Mouse (Mus musculus) naive thymus-derived CD4-positive, alpha-beta T cell, adult 5 months (primary cell): ENCODE data around the gene Coro2a. TPM values are rescaled to one million over a fixed set of nuclear protein-coding genes. Genes with fewer than 3 reads are reported as not detected.

Experiments used
- polyA plus RNA-seq: library from polyadenylated mRNA; unstranded; fragments of 100-300 nt; shearing (Covaris generic); gene quantifications from one replicate; pipeline ENCODE4 v1.2.1, GENCODE M21; 2017

The Coro2a gene
- polyA plus RNA-seq: 12.6 TPM

DNA sequence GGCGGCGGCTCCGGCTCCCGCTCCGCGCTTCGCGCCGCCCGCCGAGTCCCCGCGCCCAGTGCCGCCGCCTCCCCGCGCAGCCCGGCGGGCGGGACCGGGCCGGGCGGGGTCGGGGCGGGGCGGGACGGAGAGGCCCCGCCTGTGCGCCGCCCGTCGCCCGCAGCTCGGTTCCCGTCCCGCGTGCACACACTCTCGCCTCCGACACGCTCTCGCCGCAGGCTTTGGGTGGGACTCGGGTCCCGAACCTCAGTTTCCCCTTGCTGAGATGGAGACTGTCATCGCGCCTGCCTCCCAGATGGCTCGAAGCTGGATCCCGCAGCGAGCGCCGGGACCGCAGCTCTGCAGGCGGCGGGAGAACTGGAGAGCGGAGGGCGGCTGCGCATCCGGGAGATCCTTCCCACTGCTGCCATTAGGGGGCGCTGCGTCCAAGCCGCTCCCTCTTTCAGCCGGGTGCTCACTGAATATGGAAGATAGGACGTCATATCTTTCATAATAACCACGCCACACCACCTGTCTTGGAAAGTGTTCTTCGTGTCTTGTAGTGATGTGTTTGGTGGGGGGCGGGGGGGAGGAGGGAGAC lies at the start of gene Coro2a:
TSS of gene Coro2a (minus strand) at position 359 of the 580 bp plus-strand sequence.

DNA sequence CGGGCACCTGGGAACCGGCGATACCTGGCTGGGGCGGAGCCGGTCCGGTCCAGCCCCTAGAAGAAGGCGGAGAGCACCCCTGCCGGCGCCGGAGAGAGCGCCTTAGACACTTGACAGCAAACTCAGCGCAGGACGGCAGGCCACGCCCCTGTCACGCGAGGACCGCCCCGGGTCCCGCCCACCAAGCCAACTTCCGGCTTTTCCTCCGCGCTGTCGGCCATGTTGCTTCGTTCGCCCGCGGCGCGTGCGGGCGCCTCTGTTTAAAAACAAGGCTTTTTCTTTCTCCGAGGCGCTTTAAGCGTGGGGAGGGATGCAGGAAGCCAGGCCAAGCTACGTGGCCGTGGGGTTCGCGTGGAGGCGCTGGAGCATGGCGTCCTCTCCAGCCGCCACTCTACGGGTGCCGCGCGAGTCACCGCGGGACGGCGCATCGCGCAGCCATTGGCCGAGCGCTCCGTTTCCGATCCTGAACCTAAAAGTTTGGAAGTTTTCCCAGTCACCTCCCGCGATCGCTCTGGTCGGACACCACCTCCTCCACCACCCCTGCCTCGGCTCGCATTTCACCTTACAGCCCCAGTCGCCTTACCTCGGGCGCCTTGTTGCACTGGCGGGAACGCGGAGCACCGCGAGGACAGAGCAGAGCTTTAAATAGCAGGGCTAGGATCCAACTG lies 48.2 kb upstream of the Coro2a start, which contains the start of gene Tbc1d2:
TSS of gene Tbc1d2 (minus strand) at position 124 of the 668 bp plus-strand sequence.

GRCm38 (mm10) chr4:46535840-46536361 lies 66.1 kb downstream of the Coro2a start, which contains the start of gene Trim14:
TSS of gene Trim14 (minus strand) at chr4:46536141.

DNA sequence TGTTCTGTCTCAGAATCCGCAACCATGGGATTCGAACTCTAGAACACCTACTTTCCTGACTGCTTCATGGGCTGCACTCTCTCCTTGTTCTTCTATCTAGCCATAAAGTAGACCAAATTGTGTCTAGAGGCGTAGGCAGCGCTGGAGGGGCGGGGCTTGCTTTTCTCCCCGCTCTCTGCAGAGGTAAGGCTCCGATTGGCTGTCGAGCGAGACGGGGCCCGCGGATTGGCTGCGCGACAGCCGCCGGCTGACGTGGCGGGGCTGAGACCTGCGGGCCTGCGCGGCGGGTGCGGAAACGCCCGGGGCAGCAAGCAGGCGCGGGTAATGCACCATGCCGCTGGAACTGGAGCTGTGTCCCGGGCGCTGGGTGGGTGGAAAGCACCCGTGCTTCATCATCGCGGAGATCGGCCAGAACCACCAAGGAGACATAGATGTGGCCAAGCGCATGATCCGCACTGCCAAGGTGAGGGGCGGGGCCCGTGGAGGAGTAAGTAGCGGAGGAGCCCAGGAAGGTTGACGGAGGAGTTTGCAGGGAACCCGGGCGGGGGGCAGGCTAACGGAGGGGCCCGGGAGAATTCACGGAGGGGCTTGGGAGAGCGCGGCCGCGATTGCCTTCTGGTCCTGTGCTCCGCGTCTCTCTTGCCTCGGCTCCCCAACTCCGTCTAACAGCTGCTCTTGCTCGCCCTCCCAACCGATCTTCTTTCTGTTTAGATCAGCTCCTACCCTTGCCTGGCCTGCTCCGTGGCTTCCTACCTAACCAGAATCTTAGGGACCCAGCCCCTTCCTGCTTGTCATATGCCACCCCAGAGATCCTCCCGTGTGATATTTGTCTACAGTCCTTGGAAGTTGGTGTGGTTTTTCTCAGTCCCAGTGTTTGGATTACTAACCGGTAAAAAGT lies 112.7 kb downstream of the Coro2a start, which contains the start of gene Nans:
TSS of gene Nans (plus strand) at position 221 of the 898 bp plus-strand sequence.

Other genes starting within 250 kb of the Coro2a start
- gene Trmo, start 212.8 kb downstream of the Coro2a start, polyA plus RNA-seq: 41.1 TPM
- 0.20 TPM for gene Hemgn, start 188.7 kb downstream of the Coro2a start, polyA plus RNA-seq
- 136 TPM for gene Anp32b, start 151.3 kb downstream of the Coro2a start, polyA plus RNA-seq
- gene Nans, start 113.0 kb downstream of the Coro2a start, polyA plus RNA-seq: 51.9 TPM
- 38.8 TPM for gene Trim14, start 66.1 kb downstream of the Coro2a start, polyA plus RNA-seq
- gene Tbc1d2, start 48.0 kb upstream of the Coro2a start, polyA plus RNA-seq: 0.21 TPM